Mouse (Mus musculus): Measurements from ENCODE around the gene Utrn. TPM values are rescaled to one million over a fixed set of nuclear protein-coding genes. Genes with fewer than 3 reads are reported as not detected.

The Utrn gene
- total RNA-seq, 2 experiments from 2014 or later, result 41.5 to 42.8 TPM

Other genes with a start within 250 kb of the Utrn start
- 1 to 10 TPM in 1 of 2 experiments, under 1 TPM in 1; 0.32 to 1.2 TPM for gene Stx11, start 94.9 kb upstream of the Utrn start, total RNA-seq (2021)
- gene Sf3b5, start 136.0 kb upstream of the Utrn start, total RNA-seq (2021), result 1 to 10 TPM; 7.8 to 8.8 TPM
- 10 to 100 TPM; 17.4 to 22.9 TPM for gene Plagl1, start 191.1 kb upstream of the Utrn start, total RNA-seq (2021)